Mouse (Mus musculus) heart, postnatal 0 days (tissue): ENCODE measurements around the gene Stxbp5l.

Experiments
- CTCF ChIP-seq: IDR thresholded peaks from 2 replicates; pipeline ENCODE4 v1.5.1; 2016; ENCODE audit warnings: antibody characterized with exemption, control low read depth, low read depth
- EP300 ChIP-seq: IDR thresholded peaks from 2 replicates; pipeline ENCODE4 v1.6.1; 2016; ENCODE audit warnings: antibody characterized with exemption, low read depth

- TF ChIP-seq CTCF (no peak), EP300 (no peak)
These were observed 176.0 kb downstream of the Stxbp5l start for GRCm38 (mm10) chr16:37208783-37209182.
